ENCODE assay signal across 9 mouse cellular contexts in the genomic region with DNA sequence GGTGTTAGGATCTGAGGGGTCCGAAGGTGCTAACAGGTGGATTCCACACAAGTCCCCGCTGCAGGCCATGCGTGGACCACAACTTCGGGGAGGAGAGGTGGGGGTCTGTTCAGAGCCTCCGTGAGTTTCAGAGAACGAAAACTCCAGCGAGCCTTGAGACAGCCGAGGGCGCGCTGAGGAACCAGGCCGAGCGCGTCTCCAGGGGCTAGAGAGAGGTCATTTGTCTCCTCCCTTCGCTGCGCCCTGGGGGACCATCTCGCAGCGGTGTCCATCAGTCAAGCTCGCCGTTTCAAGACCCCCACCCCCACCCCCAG.
DNase-seq lines count a peak whose midpoint lies in the region; ATAC-seq and TF ChIP-seq lines count a peak whose summit lies in the region.
"Had no signal": no experiment of that assay in that cellular context is flagged by ENCODE, and none has a peak within 500 bp of the region (broad histone marks: within the 10 kb centered on the region; RNA-seq: fewer than 3 reads in every experiment).

No protein-coding gene starts in this region.

- 1% methylated on average over 19 of the region's 19 CpGs for WGBS in lung, embryonic 14.5 days
- WGBS in forebrain, embryonic 14.5 days, result 1% methylated on average over 19 of the region's 19 CpGs
- WGBS in limb, embryonic 11.5 days, result under 1% methylated on average over 19 of the region's 19 CpGs
- WGBS in stomach, embryonic 14.5 days, result 2% methylated on average over 19 of the region's 19 CpGs

- no peak for ATAC-seq in lung, embryonic 14.5 days (ENCODE audit: insufficient read depth)
- ATAC-seq in forebrain, embryonic 14.5 days, result no peak
- ATAC-seq in limb, embryonic 11.5 days (ENCODE audit: insufficient number of reproducible peaks, low FRiP score, low TSS enrichment, low read depth), result no peak
- ATAC-seq in stomach, embryonic 14.5 days (ENCODE audit: insufficient number of reproducible peaks, insufficient read depth, low FRiP score, low read depth), result no peak

- H3K9ac ChIP-seq in lung, embryonic 14.5 days, result no peak overlapping the region
- H3K9ac ChIP-seq in forebrain, embryonic 14.5 days (ENCODE audit: low read length), result peak overlapping the region; percentile 62
- H3K9ac ChIP-seq in limb, embryonic 11.5 days (ENCODE audit: low read length), result no peak overlapping the region
- 0 out of 2 replicates have a peak overlapping the region, but pooled peaks have one; percentile 10 for H3K9ac ChIP-seq in stomach, embryonic 14.5 days (replicated peaks; ENCODE audit: low read depth, low read length)

- DNase-seq in lung, embryonic 14.5 days, result no peak
- DNase-seq in lung, adult 18-20 months, result no peak
- peak; percentile 31 for DNase-seq in forebrain, embryonic 14.5 days (ENCODE audit: low spot score)
- peak; percentile 58 for DNase-seq in limb, embryonic 11.5 days (ENCODE audit: low spot score)
- DNase-seq in layer of hippocampus, adult 18-20 months (ENCODE audit: low spot score in 2 of 2), result no peak
- no peak for DNase-seq in left cerebral cortex, postnatal 25 days (ENCODE audit: low spot score in 2 of 2)
- no peak for DNase-seq in frontal cortex, postnatal 10 days (ENCODE audit: low spot score in 2 of 2)
- DNase-seq: lung, adult 2 months had no signal

- peaks cover 56% of the 10 kb centered on the region for H3K27me3 ChIP-seq in lung, embryonic 14.5 days (ENCODE audit: insufficient read depth, low read length)
- peaks cover 26% of the 10 kb centered on the region for H3K27me3 ChIP-seq in forebrain, embryonic 14.5 days (replicated peaks; ENCODE audit: control insufficient read depth, insufficient read depth, low read length)
- peaks cover 73% of the 10 kb centered on the region for H3K27me3 ChIP-seq in limb, embryonic 11.5 days (ENCODE audit: control insufficient read depth, insufficient read depth, low read length)
- peaks cover 41% of the 10 kb centered on the region for H3K27me3 ChIP-seq in stomach, embryonic 14.5 days (ENCODE audit: control insufficient read depth, insufficient read depth, low read length)

- peak overlapping the region; percentile 9; the same call in 1 of the 2 replicates for H3K4me3 ChIP-seq in lung, embryonic 14.5 days (ENCODE audit: low read depth, low read length)
- H3K4me3 ChIP-seq in forebrain, embryonic 14.5 days (ENCODE audit: low read depth, low read length), result peak overlapping the region; percentile 29
- no peak overlapping the region for H3K4me3 ChIP-seq in limb, embryonic 11.5 days (ENCODE audit: low read depth, low read length)
- H3K4me3 ChIP-seq in stomach, embryonic 14.5 days (ENCODE audit: low read depth, low read length), result 0 out of 2 replicates have a peak overlapping the region, but pooled peaks have one; percentile 8

- peaks cover 5% of the 10 kb centered on the region; the same call in 1 of the 2 replicates for H3K4me1 ChIP-seq in lung, embryonic 14.5 days (ENCODE audit: insufficient read depth)
- H3K4me1 ChIP-seq in forebrain, embryonic 14.5 days (ENCODE audit: control insufficient read depth, insufficient read depth, low read length), result peaks cover 11% of the 10 kb centered on the region
- H3K4me1 ChIP-seq in limb, embryonic 11.5 days (ENCODE audit: control insufficient read depth, insufficient read depth, low read length), result peaks cover 17% of the 10 kb centered on the region
- H3K4me1 ChIP-seq in stomach, embryonic 14.5 days (ENCODE audit: control insufficient read depth, insufficient read depth, low read length), result peaks cover 22% of the 10 kb centered on the region; the same call in 1 of the 2 replicates

- no peaks in the 10 kb centered on the region for H3K36me3 ChIP-seq in lung, embryonic 14.5 days (ENCODE audit: insufficient read depth)
- no peaks in the 10 kb centered on the region for H3K36me3 ChIP-seq in forebrain, embryonic 14.5 days (ENCODE audit: control insufficient read depth, insufficient read depth, low read length)
- H3K36me3 ChIP-seq in limb, embryonic 11.5 days (ENCODE audit: control insufficient read depth, insufficient read depth, low read length), result no peaks in the 10 kb centered on the region
- no peaks in the 10 kb centered on the region for H3K36me3 ChIP-seq in stomach, embryonic 14.5 days (ENCODE audit: control insufficient read depth, insufficient read depth, low read length)

- H3K9me3 ChIP-seq in lung, embryonic 14.5 days (ENCODE audit: low read depth, low read length), result no peaks in the 10 kb centered on the region
- H3K9me3 ChIP-seq in forebrain, embryonic 14.5 days (replicated peaks; ENCODE audit: control insufficient read depth, low read length), result no peaks in the 10 kb centered on the region
- no peaks in the 10 kb centered on the region for H3K9me3 ChIP-seq in limb, embryonic 11.5 days (ENCODE audit: control insufficient read depth, low read length)
- H3K9me3 ChIP-seq in stomach, embryonic 14.5 days (ENCODE audit: control insufficient read depth, low read depth, low read length), result no peaks in the 10 kb centered on the region

- H3K4me2 ChIP-seq in lung, embryonic 14.5 days, result peak overlapping the region; percentile 31
- peak overlapping the region; percentile 50 for H3K4me2 ChIP-seq in forebrain, embryonic 14.5 days (ENCODE audit: low read length)
- peak overlapping the region; percentile 45; the same call in 1 of the 2 replicates for H3K4me2 ChIP-seq in limb, embryonic 11.5 days (ENCODE audit: low read depth, severe bottlenecking)
- peak overlapping the region; percentile 33 for H3K4me2 ChIP-seq in stomach, embryonic 14.5 days (replicated peaks; ENCODE audit: low read depth, low read length)

- TF ChIP-seq CTCF in lung, embryonic 14.5 days (IDR thresholded peaks at IDR 0.05; ENCODE audit: low read depth), result no peak

- intact Hi-C loops in left cerebral cortex, postnatal 25 days (cut with DNase I), result no loop called here

- no peak overlapping the region for H3K27ac ChIP-seq in lung, embryonic 14.5 days (ENCODE audit: low read depth)
- peak overlapping the region; percentile 84 for H3K27ac ChIP-seq in forebrain, embryonic 14.5 days (ENCODE audit: low read depth, low read length)
- H3K27ac ChIP-seq in limb, embryonic 11.5 days (replicated peaks; ENCODE audit: low read depth, low read length), result no peak overlapping the region
- H3K27ac ChIP-seq in stomach, embryonic 14.5 days (ENCODE audit: low read length), result no peak overlapping the region

Comparison
In these comparisons a context has a peak if more than half of its experiments do, and no peak if none do; other contexts are left out.
1. DNase-seq: peak in forebrain, embryonic 14.5 days (single experiment) and limb, embryonic 11.5 days (single experiment); none in lung, embryonic 14.5 days (single experiment), lung, adult 18-20 months (0 of 2), layer of hippocampus, adult 18-20 months (0 of 2), left cerebral cortex, postnatal 25 days (0 of 2) and frontal cortex, postnatal 10 days (0 of 2).
2. H3K9ac ChIP-seq: peak in forebrain, embryonic 14.5 days (single experiment) and stomach, embryonic 14.5 days (single experiment); none in lung, embryonic 14.5 days (single experiment) and limb, embryonic 11.5 days (single experiment).
3. Peak in every context shown above with its lines, with median percentiles within 50 percentile points of each other: H3K4me2 ChIP-seq.